Mouse (Mus musculus) gastrocnemius, postnatal 36 days (tissue): ENCODE measurements around the gene Mta1. TPM values are rescaled to one million over a fixed set of nuclear protein-coding genes. Genes with fewer than 3 reads are reported as not detected.

Experiments used
- DNase-seq, 2 experiments: peaks; one replicate each; pipeline ENCODE4 v3.0.0; 2022
- intact Hi-C: fragments of 180-260 bp; cut with DNase I; formaldehyde crosslinking; loops from one replicate; pipeline ENCODE4 v1.15.1; 2025
- microRNA-seq, 2 experiments: library from miRNA; unstranded; fragments of <30 nt; microRNA quantifications; one replicate each; pipeline ENCODE4 v1.2.0; 2021
- total RNA-seq, 2 experiments: library from RNA; stranded (reverse); gene quantifications; 2 replicates each; pipeline ENCODE4 v1.2.3; 2021

Mta1 gene
- total RNA-seq, 2 experiments from 2014 or later = 32.3 to 36.1 TPM

GRCm38 (mm10) chr12:113157971-113158370 lies 59.9 kb downstream of the Mta1 start:
- intact Hi-C loops = no loop called here

DNA sequence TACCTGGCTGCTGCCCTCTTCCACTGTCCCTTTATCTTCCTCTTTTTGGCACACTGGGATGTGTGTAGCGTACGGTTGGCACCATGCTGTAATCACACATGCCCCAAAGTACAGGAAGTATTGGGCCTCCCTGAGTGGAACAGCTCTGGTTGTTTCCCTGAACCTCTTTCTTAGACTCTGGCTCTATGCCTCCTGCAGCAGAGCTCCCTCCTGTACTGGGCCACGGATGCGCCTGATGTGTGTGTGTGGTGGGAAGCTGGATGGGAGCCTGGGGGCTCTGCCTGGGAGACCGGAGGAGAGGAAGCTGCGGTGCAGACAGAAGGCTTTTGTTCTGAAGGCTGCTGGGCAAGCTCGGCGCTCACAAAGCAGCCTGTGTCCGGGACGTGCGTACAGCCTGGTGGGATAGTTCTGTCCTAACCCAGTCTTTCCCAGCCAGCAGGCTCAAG lies 65.5 kb downstream of the Mta1 start:
- intact Hi-C loops = no loop called here

More at GRCm38 (mm10) chr12:113157971-113158370, 59.9 kb downstream of the Mta1 start:
- no peak for DNase-seq

DNA sequence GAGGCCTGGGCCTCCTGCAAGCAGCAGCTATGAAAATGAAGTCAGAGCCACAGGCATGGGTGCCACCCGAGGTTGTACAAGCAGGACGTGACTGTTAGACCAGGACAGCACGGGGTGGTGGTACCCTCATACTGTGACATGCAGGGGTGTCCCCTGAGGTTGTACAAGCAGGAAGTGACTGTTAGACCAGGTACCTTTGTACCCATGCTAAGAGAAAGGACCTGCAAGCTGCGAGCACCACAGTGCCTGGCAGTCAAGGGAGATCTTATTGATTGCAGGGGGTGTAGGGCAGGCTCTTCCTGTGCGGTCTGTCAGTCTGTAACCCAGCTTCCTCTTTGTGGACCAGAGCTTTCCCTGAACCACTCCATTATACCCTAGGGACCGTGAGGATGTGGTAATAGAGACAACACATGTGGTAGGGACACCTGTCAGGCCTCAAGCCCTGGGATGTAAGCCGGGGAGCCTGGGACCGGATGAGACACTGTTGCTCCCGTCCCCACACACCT lies 70.0 kb downstream of the Mta1 start:
- intact Hi-C loops = no loop called here

More for the DNA sequence above, 65.5 kb downstream of the Mta1 start:
- no peak for DNase-seq

DNA sequence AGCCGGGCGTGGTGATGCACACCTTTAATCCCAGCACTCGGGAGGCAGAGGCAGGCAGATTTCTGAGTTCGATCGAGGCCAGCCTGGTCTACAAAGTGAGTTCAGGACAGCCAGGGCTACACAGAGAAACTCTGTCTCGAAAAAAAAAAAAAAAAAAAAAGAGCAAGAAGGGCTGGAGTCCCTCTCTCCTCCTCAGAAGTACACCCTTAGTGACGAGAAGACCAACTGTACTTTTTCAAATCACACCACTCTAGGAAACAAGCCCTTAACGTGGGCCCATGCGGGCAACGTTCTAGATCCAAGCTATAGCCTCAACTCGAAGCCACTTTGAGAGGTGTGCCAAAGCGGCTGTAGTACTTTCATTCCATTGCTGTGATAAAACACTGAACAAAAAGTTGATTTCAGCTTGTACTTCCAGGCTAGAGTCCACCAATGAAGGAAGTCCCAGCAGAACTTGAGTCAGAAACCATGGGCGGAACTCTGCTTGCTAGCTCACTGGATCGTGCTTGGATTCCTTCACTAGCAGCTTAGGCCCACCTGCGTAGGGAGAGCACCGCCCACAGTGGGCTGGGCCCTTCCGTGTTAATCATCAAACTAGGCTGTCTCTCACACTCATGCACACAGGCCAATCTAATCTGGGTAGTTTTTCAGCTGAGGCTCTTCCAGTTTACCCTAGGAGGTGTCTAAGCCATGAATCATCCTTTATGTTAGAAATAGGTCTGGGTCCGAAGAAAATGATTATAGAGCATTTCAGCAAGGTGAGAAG lies 79.1 kb downstream of the Mta1 start:
- intact Hi-C loops = no loop called here
- no peak for DNase-seq

More for the DNA sequence above, 70.0 kb downstream of the Mta1 start:
- DNase-seq = no peak

DNA sequence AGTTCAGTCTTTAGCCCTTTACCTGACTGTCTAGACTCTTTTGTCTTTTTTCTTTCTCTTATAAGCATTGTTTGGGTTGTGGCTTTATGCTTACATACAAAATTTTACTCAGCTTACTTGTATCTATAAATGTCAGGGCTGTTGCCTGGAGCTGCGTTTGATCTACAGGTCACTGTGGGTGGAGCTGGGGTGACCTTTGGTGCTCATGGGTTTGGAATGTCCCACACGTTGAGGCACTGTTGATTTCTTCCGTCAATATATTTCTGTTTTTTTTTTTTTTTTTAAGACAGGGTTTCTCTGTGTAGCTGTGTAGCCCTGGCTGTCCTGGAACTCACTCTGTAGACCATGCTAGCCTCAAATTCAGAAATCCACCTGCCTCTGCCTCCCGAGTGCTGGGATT lies 82.9 kb downstream of the Mta1 start:
- intact Hi-C loops = no loop called here
- DNase-seq = no peak

GRCm38 (mm10) chr12:113184945-113185344 lies 86.9 kb downstream of the Mta1 start:
- intact Hi-C loops = no loop called here
- DNase-seq = no peak

- DNase-seq = no peak
- intact Hi-C loops = no loop called here
These were observed 87.6 kb downstream of the Mta1 start, which contains the start of gene Tmem121 for GRCm38 (mm10) chr12:113185442-113186291. Gene Tmem121 (plus strand): TSS chr12:113185930.

GRCm38 (mm10) chr12:113186326-113187010 lies 88.4 kb downstream of the Mta1 start:
- no peak for DNase-seq
- intact Hi-C loops = no loop called here

Small RNA genes within 50 kb of the gene (microRNA-seq; reads per million reads assigned to microRNA genes)
- gene Gm44471 = 0 reads per million in 2 experiments

Other genes with a start within 250 kb of the Mta1 start
- under 1 TPM; 0.10 to 0.26 TPM for gene Gpr132, start 230.1 kb upstream of the Mta1 start, total RNA-seq
- 10 to 100 TPM; 18.0 to 19.6 TPM for gene Jag2, start 168.5 kb upstream of the Mta1 start, total RNA-seq
- gene Nudt14, start 156.2 kb upstream of the Mta1 start, total RNA-seq = 1 to 10 TPM; 7.5 to 8.2 TPM
- 10 to 100 TPM; 12.7 to 13.5 TPM for gene Btbd6, start 121.8 kb upstream of the Mta1 start, total RNA-seq
- gene Brf1, start 97.6 kb upstream of the Mta1 start, total RNA-seq = 10 to 100 TPM; 16.8 to 20.9 TPM
- gene Pacs2, start 83.8 kb upstream of the Mta1 start, total RNA-seq = 10 to 100 TPM; 34.9 to 36.6 TPM
- under 1 TPM; 0.22 to 0.31 TPM for gene Tex22, start 23.8 kb upstream of the Mta1 start, total RNA-seq
- 10 to 100 TPM; 30.9 to 39.3 TPM for gene Crip2, start 42.0 kb downstream of the Mta1 start, total RNA-seq
- gene Crip1, start 48.0 kb downstream of the Mta1 start, total RNA-seq = 10 to 100 TPM; 73.5 to 88.6 TPM
- gene Tedc1, start 58.1 kb downstream of the Mta1 start, total RNA-seq = under 1 TPM; 0.56 to 0.67 TPM
- under 1 TPM; 0.15 TPM for gene Tmem121, start 87.7 kb downstream of the Mta1 start, total RNA-seq